Mouse (Mus musculus): Measurements from ENCODE around the gene Olfr458. TPM values are rescaled to one million over a fixed set of nuclear protein-coding genes. Genes with fewer than 3 reads are reported as not detected.

The Olfr458 gene
- total RNA-seq, 2 experiments from 2014 or later, result not detected

Other genes with a start within 250 kb of the Olfr458 start
- gene Tas2r144, start 249.9 kb downstream of the Olfr458 start, total RNA-seq (2014; fragmentation: Nextera tagmentation), result not detected in 2 replicates
- gene Tas2r144, start 249.9 kb downstream of the Olfr458 start, total RNA-seq (2017), result not detected in 2 replicates
- 10.5 and 16.7 TPM in 2 replicates for gene Gstk1, start 219.3 kb downstream of the Olfr458 start, total RNA-seq (2014; fragmentation: Nextera tagmentation)
- gene Gstk1, start 219.3 kb downstream of the Olfr458 start, total RNA-seq (2017), result 4.9 and 6.4 TPM in 2 replicates
- not detected in 2 replicates for gene Tmem139, start 203.2 kb downstream of the Olfr458 start, total RNA-seq (2014; fragmentation: Nextera tagmentation)
- gene Tmem139, start 203.2 kb downstream of the Olfr458 start, total RNA-seq (2017), result not detected in 2 replicates
- gene Casp2, start 200.2 kb downstream of the Olfr458 start, total RNA-seq (2014; fragmentation: Nextera tagmentation), result 74.3 and 81.1 TPM in 2 replicates
- gene Casp2, start 200.2 kb downstream of the Olfr458 start, total RNA-seq (2017), result 48.6 and 58.7 TPM in 2 replicates
- not detected in 2 replicates for gene Clcn1, start 178.5 kb downstream of the Olfr458 start, total RNA-seq (2014; fragmentation: Nextera tagmentation)
- 1.9 TPM in 1 of 2 replicates, not detected in the other for gene Clcn1, start 178.5 kb downstream of the Olfr458 start, total RNA-seq (2017)
- gene Fam131b, start 140.6 kb downstream of the Olfr458 start, total RNA-seq (2014; fragmentation: Nextera tagmentation), result not detected in 2 replicates
- not detected in 2 replicates for gene Fam131b, start 140.6 kb downstream of the Olfr458 start, total RNA-seq (2017)
- gene Zyx, start 115.6 kb downstream of the Olfr458 start, total RNA-seq (2014; fragmentation: Nextera tagmentation), result 116 and 131 TPM in 2 replicates
- gene Zyx, start 115.6 kb downstream of the Olfr458 start, total RNA-seq (2017), result 17.6 and 17.8 TPM in 2 replicates
- gene Epha1, start 91.9 kb downstream of the Olfr458 start, total RNA-seq (2014; fragmentation: Nextera tagmentation), result 0.56 and 0.86 TPM in 2 replicates
- 0.04 TPM in 1 of 2 replicates, not detected in the other for gene Epha1, start 91.9 kb downstream of the Olfr458 start, total RNA-seq (2017)
- 1.6 TPM in 1 of 2 replicates, not detected in the other for gene Tas2r143, start 65.0 kb downstream of the Olfr458 start, total RNA-seq (2014; fragmentation: Nextera tagmentation)
- gene Tas2r143, start 65.0 kb downstream of the Olfr458 start, total RNA-seq (2017), result not detected in 2 replicates
- not detected in 2 replicates for gene Tas2r135, start 59.8 kb downstream of the Olfr458 start, total RNA-seq (2014; fragmentation: Nextera tagmentation)
- gene Tas2r135, start 59.8 kb downstream of the Olfr458 start, total RNA-seq (2017), result not detected in 2 replicates
- not detected in 2 replicates for gene Tas2r126, start 30.7 kb downstream of the Olfr458 start, total RNA-seq (2014; fragmentation: Nextera tagmentation)
- gene Tas2r126, start 30.7 kb downstream of the Olfr458 start, total RNA-seq (2017), result not detected in 2 replicates
- gene Olfr457, start 11.1 kb upstream of the Olfr458 start, total RNA-seq (2014; fragmentation: Nextera tagmentation), result not detected in 2 replicates
- not detected in 2 replicates for gene Olfr457, start 11.1 kb upstream of the Olfr458 start, total RNA-seq (2017)
- not detected in 2 replicates for gene Olfr456, start 22.0 kb upstream of the Olfr458 start, total RNA-seq (2014; fragmentation: Nextera tagmentation)
- gene Olfr456, start 22.0 kb upstream of the Olfr458 start, total RNA-seq (2017), result not detected in 2 replicates
- not detected in 2 replicates for gene Olfr455, start 82.4 kb upstream of the Olfr458 start, total RNA-seq (2014; fragmentation: Nextera tagmentation)
- not detected in 2 replicates for gene Olfr455, start 82.4 kb upstream of the Olfr458 start, total RNA-seq (2017)
- not detected in 2 replicates for gene Tcaf3, start 132.5 kb upstream of the Olfr458 start, total RNA-seq (2014; fragmentation: Nextera tagmentation)
- not detected in 2 replicates for gene Tcaf3, start 132.5 kb upstream of the Olfr458 start, total RNA-seq (2017)
- gene Tcaf2, start 180.1 kb upstream of the Olfr458 start, total RNA-seq (2014; fragmentation: Nextera tagmentation), result not detected in 2 replicates
- gene Tcaf2, start 180.1 kb upstream of the Olfr458 start, total RNA-seq (2017), result 0.22 TPM in 1 of 2 replicates, not detected in the other
- gene Tcaf1, start 244.9 kb upstream of the Olfr458 start, total RNA-seq (2014; fragmentation: Nextera tagmentation), result 0.47 TPM in 1 of 2 replicates, not detected in the other
- gene Tcaf1, start 244.9 kb upstream of the Olfr458 start, total RNA-seq (2017), result 0.13 and 0.46 TPM in 2 replicates

Data from granulocyte monocyte progenitor cell, adult 5-6 weeks (primary cell).